Mouse (Mus musculus) brain, embryonic 18.5 days (tissue): Measurements from ENCODE around the gene Lingo3.

Source experiments
- DNase-seq: peaks from one replicate; pipeline ENCODE4 v3.0.0-alpha.2; 2012; ENCODE audit warnings: low read depth, low spot score

The Lingo3 gene

DNA sequence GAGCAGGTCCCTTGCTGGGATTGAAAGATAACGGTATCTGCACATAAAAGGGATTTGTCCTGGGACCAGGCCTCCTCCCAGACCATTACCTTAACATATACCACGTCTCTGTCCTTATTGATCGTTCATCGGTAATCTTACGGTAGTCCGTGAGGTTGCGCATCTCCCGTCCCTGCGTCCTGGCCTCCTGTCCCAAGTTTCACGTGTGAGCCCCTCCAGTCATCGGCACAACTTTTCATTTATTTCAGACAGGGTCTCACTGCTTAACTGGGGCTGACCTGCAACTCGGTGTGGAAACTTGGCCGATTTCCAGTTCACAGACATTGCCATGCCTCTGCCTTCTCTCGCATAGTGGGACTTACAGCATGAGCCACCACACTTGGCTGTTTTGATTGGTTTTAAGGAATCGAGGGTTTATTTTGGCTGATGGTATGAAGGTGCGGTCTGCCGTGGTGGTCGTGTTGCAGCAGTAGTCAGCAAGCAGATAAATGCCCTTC, 44.7 kb downstream of the Lingo3 start:
- DNase-seq: no peak

DNA sequence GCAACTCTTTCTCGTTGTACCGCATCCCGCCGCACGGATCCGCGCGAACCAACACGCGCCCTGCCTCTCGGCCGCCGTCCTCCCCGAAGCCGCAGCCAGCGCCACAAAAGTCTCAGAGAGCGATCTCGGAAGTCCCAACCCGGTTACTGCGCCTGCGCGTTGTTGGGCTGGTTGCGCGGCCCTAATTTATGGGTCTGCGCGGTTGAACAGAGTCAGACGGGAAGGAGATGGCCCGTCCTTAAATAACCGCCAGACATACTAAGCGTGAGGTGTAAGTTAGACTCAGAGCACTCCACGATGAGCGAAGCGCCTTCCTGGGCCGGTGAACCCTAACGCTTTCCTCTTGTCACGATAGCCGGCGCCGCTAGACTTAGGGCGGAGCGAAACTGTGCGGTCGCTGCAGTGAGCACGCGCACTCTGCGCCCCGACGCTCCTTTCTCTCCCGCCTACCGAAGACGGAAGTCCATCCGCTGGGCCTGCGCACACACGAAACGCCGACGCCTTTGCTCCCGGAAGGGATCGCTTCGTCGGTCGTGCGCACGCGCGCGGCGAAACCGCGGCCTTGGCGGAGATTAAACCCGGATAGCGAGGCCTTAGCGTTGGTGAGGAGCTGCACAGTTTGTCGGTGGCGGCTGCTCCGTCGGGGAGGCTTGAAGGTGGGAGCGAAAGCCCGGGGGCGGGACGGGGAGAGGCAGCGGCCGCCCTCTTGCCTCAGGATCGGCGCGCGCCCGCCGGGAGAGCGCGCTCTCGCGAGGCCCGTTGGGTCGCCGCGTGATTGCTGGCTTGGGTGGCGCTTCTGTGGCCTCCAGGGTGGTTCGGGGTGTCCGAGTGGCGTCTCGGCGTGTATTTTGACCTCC, 45.5 kb downstream of the Lingo3 start, which contains the start of the genes Sf3a2 and Plekhj1:
Gene Sf3a2 (plus strand): TSS at position 49 of the 857 bp plus-strand sequence.
Gene Plekhj1 (minus strand): TSS at position 477 of the 857 bp plus-strand sequence.
- peak; percentile 96 for DNase-seq

DNA sequence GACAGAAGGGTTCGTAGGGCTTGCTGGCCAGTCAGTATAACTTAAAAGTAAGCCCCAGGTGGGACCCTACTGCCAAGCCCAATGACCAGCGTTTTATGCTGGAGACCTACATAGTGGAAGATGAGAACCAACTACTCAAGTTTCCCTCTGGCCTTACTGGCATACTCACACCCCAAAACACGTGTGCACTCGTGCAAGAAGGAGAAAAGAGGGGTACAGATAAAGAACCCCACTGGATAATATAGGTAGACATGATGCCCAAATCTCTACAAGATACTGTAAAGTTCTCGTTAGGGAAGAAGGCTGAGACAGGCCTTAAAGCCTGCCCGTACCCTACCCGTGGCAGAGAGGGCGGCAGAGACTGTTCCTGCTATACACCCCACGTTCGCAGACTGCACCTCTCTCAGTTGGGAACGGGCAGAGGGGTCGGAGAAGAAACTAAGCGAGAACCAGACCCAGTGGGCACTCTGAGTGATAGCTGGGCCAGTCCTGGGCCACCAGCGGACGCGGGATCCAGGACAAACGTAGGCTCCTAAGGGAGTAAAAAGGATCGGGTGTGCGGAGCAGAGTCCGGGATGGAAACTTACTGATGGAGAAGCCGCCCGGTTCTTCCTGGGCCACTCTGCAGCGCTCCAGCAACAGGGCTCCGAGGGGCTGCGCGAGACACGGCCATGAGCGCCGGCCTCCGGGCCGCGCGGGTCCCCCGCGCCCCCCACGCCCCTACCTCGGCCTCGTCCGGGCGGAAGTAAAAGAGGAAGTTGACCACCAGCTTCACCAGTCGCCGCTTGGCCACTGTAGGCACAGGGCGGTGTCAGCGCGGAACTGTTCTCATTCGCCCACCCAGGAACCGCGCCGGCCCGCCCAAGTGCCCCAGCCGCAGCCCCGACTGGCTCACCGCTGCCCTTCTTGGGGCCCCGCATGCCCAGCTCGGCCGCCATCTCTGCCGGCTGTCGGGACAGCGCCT, 46.4 kb downstream of the Lingo3 start:
- DNase-seq: peak; percentile 26

DNA sequence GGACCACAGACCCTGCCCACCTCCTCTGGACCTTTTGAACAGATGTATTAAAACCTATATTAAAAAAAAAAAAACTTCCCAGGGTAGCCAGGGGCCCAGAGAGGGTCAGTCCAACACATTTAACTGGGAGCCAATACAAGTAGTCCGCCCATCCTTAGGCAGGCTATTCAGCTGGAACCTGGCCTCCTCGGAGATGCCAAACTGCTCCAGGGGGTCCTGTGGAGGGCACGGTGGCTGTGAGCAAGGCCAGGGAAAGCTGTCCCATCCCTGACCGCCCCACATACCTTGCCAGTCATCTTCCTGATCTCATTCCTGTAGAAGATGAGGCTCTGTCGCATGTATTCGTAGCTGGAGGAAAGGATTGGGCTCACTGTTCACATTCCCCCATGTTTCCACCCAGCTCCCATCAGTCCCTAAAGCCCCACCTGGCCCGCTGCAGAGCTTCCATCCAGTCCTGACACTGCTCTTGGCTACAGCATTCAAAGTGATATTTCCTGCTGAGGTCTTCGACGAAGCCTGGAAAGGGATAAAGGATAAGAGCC, 47.5 kb downstream of the Lingo3 start:
- DNase-seq: no peak

DNA sequence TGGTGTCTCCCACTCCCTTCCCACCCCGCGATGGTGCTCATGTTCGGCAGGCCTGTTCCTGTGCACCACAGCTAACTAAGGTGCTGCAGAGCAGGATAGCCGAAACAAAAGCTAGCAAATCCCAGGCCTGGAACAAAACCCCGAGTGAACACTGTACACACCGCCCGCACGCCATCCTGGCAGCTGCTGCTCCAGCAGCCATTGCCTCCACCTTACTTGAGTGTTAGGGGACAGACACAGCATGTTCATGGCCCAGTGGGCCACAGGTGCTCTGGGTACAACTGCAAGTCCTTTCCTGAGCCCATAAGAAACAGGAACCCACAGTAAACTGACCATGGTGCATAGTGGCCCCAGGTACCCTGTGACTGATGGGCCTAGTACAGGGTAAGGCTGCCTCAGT, 49.1 kb downstream of the Lingo3 start:
- DNase-seq: no peak

DNA sequence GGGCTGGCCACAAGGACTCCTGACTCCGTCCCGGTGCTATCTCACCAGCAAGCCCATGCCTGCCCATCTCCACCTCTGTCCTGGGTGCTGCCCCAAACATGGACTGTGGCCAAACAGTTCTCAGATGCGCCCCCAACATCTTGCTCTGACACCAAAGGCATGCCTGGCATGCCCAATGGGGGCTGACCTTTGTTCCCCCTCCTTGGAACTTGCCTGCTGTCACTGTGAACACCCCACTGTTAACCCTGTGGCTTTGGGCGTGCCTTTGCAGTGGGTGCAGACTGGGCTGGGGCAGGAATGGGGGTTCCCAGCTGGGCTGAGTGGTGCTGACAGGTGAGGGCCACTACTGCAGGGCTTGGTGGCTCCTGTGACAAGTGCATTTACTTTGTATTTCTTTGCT, 50.0 kb downstream of the Lingo3 start:
- DNase-seq: no peak

DNA sequence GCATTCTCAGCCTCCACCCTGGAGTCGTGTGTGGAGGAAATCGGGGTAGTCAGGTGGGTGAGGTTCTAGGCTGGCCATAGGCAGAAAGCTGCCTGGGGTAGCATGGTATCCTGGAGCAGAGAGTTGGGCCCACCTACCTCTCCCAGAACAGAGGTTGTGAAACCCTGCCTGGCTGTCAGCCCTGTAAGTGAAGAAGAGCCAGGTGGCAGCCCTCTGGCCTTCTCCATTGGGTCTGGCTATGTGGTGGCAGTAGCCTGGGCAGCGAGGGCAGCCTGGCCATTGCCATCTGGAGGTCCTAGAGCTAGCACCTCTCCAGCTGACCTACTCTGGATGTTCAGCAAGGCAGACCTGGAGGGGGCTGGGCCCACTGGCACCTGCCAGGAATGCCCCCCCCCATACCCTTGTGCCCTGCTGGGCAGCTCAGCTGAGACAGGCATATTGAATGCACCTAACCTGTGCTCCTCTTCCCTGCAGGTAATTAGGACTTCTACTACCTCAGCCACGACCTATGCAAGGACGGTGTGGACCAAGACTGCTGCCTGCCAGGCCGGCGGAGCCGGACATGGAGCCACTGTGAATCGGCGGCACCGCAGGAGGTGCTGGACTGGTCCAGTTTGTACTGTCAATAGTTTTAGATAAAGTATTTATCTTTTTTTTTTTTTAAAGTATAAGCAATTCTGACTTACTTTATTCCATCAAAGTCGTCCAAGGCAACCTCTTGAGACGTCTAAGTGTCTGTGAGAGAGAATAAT, 50.6 kb downstream of the Lingo3 start:
- no peak for DNase-seq

DNA sequence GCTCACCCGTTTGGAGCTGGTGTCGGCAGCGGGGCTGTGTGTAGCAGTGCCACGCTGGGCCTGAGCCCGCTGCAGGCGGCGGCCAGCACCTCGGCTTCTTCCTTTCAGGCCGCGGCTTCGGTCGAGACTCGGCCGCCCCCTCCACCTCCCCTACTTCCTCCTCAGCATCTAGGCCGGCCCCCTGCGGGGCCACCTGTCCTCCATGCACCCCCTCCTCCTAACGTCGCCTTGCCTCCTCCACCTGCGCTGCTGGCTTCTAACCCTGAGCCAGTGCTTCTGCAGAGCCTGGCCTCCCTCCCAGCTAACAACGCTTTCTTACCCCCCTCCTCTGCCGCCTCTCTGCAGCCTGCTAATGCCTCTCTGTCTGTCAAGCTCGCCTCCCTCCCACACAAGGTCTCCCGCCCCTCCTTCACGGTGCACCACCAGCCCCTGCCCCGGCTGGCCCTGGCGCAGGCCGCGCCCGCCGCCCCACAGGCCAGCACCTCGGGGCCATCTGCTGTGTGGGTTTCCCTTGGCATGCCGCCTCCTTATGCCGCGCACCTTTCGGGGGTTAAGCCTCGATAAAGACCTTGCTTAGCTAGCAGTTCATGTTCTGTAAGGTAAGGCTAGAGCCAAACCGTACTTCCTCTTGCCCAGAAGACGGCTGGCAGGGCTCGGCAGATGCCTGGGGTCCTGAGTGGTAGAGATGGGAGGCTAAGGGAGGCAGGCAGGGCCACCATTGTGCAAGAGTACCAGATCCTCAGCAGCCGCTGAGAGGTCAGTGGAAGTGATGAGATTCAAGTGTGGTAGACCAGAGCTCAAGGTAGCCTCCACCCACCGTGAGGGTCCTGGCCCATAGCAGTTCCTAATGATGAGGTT, 51.4 kb downstream of the Lingo3 start:
- no peak for DNase-seq

DNA sequence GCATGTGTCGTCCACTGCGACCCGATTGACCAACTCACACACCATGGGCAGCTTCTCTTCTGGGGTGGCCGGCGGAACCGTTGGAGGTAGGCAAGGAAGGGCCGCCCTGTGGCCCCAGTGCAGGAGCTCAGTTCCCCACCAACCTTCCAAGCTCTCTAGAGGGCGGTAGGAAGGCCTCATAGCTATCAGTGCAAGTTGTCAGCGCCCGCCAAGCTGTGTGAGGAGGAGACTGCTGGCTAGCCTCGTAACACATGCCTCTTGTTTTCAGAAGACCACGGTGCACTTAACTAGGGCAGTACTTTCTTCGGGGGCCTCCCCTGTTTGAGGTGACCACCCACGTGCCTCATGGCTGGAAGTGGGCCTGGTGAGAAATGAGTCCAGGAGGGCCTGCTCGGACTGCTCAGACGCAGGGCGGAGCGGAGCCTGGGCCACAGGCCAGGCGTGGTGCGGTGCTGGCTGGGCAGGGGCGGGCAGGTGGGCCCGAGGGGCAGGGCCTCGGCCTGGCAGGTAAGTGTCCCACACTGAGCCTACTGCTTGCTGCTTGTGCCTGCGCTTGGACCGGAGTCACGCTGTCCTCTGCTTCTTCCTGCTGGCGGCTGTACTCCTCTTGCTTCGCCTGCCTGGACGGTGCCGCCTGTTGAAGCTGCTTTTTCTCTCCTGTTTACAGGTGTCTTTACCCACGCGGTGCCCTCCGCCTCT, 52.2 kb downstream of the Lingo3 start:
- DNase-seq: no peak

DNA sequence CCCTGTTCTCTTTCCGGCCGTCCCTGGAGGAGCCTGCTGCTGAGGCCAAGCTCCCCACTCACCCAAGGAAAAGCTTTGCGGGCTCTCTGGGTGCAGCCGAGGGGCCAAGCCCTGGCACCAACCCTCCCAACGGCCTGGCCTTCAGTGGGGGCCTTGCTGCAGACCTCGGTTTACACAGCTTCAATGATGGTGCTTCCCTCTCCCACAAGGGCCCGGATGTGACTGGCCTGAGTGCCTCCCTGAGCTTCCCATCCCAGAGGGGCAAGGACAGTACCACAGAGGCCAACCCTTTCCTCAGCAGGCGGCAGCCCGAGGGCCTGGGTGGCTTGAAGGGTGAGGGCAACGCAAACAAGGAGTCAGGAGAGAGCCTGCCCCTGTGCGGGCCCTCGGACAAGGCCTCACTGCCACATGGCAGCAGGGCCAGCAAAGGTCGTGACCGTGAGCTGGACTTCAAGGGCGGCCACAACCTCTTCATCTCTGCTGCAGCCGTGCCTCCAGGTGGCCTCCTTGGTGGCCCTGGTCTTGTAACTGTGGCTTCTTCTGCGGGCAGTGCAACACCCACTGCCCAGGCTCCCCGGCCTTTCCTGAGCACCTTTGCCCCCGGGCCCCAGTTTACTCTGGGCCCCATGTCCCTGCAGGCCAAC, 53.0 kb downstream of the Lingo3 start:
- no peak for DNase-seq

DNA sequence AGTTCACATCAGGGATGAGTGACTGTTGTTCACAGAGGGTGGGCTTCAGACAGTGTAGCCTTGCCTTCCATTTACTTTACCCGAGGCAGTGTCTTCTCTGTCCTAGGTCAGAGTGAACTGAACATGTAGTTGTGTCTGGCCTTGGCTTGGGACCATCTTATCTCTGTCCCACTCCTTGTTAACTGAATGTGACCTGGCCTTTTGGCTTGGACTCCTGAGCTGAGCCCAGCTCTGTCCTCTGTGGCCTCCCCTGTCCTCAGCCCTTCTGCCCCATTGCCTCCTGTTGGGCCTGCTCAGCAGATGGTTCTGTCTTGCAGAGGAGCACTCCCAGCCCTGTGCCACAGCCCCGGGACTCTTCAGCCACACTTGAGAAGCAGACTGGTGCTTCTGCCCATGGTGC, 56.3 kb downstream of the Lingo3 start:
- DNase-seq: no peak

DNA sequence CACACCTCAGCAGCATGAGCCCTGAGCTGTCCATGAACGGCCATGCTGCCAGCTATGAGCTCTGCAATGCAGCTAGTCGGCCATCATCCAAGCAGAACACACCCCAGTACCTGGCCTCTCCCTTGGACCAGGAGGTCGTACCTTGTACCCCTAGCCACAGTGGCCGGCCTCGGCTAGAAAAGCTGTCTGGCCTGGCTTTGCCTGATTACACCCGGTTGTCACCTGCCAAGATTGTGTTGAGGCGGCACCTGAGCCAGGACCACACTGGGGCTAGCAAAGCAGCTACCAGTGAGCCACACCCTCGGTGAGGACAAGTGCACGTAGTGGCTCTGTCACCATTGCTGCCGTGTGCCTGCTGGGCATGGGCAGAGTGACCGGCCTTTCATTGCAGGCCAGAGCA, 57.9 kb downstream of the Lingo3 start:
- no peak for DNase-seq

DNA sequence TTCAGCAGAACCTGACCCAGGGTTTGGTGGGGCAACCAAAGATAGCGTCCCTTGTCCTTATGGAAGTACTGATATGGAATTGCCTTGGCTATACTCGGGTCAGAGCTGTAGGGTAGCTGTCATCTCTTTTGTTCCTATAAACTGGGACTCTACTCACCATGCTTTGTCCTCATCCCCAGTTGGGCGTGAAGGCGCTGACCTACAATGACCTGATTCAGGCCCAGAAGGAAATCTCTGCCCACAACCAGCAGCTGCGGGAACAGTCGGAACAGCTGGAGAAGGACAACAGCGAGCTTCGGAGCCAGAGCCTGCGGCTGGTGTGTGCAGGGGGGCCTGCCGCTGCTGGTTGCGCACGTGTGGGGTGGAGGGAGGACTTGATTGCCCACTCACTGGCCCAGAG, 59.0 kb downstream of the Lingo3 start:
- DNase-seq: no peak

DNA sequence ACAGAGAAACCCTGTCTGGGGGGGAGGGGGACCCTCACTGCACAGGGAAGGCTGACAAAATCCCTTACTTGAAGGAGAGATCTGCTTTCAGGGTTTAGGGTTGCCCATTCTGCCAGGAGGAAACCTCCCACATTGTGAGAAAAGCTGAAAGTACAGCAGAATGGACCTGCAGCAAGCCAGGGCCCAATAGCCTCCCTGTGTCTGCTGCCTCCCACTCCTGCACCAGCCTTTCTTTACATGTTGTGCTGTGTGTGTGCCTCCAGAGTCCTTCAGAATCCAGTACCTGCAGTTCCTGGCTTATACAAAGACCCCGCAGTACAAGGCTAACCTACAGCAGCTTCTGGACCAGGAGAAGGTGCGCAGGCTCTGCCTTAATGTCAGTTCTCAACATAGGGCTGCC, 59.5 kb downstream of the Lingo3 start:
- DNase-seq: no peak
